Mouse (Mus musculus): ENCODE results near the gene Olfr1303. TPM values are rescaled to one million over a fixed set of nuclear protein-coding genes. Genes with fewer than 3 reads are reported as not detected.

The Olfr1303 gene
- polyA plus RNA-seq (2012; rRNA removed): not detected in 2 replicates
- not detected in 2 replicates for polyA plus RNA-seq (2014; fragmentation: Nextera tagmentation; extraction: Ambion mirVana)

DNA sequence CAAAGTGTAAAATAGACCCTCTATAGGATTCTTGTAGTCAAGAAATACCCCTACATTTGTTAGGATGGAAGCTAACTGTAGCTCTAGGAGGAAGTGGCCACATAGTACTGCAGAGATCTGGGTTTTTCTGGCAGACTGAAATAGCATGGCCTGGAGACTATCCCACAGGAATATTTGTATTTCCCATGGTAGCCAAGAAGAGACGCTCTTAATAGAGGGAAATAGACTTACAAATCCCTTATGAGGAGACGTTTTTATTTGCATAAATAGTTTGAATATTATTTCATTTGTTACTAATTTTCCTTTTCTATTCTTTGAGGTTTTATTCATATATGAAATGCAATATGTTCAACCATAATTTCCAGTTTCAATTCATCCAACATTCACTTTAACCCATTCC, at the start of gene Olfr1303:
Gene Olfr1303 (minus strand): TSS at position 101 of the 400 bp plus-strand sequence.
- Histone ChIP-seq H3K4me1 (replicated peaks; ENCODE audit: control insufficient read depth in 2 of 2, insufficient read depth in 2 of 2, low read length in 1 of 2) (no peaks in the 10 kb centered on the region), H3K27ac (no peak within 1 kb of the TSS), H3K36me3 (replicated peaks; ENCODE audit: control insufficient read depth, insufficient read depth, low read depth) (no peaks in the 10 kb centered on the region), H3K9me3 (ENCODE audit: control insufficient read depth, low read length) (no peaks in the 10 kb centered on the region), H3K9ac (replicated peaks) (no peak within 1 kb of the TSS), H3K27me3 (ENCODE audit: control insufficient read depth, insufficient read depth, low read length) (no peaks in the 10 kb centered on the region), H3K4me3 (ENCODE audit: insufficient read depth in 1 of 2, low read depth in 2 of 2, low read length in 2 of 2) (no peak within 1 kb of the TSS), H3K4me2 (ENCODE audit: low read depth) (no peak within 1 kb of the TSS)
- ATAC-seq (ENCODE audit: insufficient read depth) (no peak), DNase-seq (ENCODE audit: low read depth in 3 of 3, low spot score in 3 of 3) (no peak)
- 55% methylated on average over 2 of the region's 2 CpGs for WGBS (ENCODE audit: insufficient replicate concordance)
- no peak for TF ChIP-seq CTCF (IDR thresholded peaks at IDR 0.05; ENCODE audit: low read depth)
- no peak for TF ChIP-seq EP300 (IDR thresholded peaks at IDR 0.05; ENCODE audit: low read depth)

DNA sequence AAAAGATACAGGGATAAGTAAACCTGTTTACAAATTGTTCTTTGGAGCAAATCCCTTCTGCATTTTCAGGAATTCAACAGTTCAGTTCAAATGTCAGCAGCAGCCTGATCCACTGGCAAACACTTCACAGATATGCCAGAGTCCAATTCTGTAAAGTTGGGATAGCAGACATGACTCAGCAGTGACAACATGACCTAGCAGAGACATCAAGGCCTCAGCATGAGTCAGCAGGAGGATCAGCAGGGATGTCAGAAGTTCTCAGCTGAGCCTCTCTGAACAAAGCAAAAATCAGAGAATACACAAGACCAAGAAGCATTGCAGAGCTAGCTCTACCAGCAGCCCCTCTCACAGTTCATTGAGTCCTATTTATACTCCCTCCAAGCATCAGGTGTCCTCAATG, 7.2 kb downstream of the Olfr1303 start:
- no peaks in the 10 kb centered on the region for H3K27me3 ChIP-seq (ENCODE audit: control insufficient read depth, insufficient read depth, low read length)
- H3K36me3 ChIP-seq (replicated peaks; ENCODE audit: control insufficient read depth, insufficient read depth, low read depth): no peaks in the 10 kb centered on the region
- TF ChIP-seq EP300 (IDR thresholded peaks at IDR 0.05; ENCODE audit: low read depth) (no peak), CTCF (IDR thresholded peaks at IDR 0.05; ENCODE audit: low read depth) (no peak)
- no peak for DNase-seq (ENCODE audit: low read depth in 3 of 3, low spot score in 3 of 3)
- H3K4me3 ChIP-seq (ENCODE audit: insufficient read depth in 1 of 2, low read depth in 2 of 2, low read length in 2 of 2): no peak overlapping the region
- no peak overlapping the region for H3K27ac ChIP-seq
- H3K9ac ChIP-seq (replicated peaks): no peak overlapping the region
- H3K4me2 ChIP-seq (ENCODE audit: low read depth): no peak overlapping the region
- H3K9me3 ChIP-seq (ENCODE audit: control insufficient read depth, low read length): no peaks in the 10 kb centered on the region
- no peaks in the 10 kb centered on the region for H3K4me1 ChIP-seq (replicated peaks; ENCODE audit: control insufficient read depth in 2 of 2, insufficient read depth in 2 of 2, low read length in 1 of 2)
- ATAC-seq (ENCODE audit: insufficient read depth): no peak

DNA sequence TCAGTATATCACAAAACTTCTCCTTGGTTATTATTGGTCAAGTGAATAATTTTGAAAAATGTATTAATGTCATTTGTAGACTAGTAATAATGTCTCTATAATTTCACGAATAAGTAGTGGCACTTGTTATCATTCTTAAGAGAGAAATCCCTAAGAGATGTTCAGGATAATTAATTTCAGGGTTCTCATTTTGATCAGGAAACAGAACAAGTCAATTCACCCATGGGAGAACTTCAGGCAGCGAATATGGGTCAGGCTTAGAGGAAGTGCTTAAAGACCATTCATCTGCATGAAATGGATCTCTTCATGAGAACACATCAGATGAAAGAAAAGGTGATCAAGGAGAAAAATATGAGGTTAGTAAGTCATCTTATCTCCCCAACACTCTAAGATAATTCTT, 43.0 kb downstream of the Olfr1303 start, which contains the start of gene Olfr1302:
Gene Olfr1302 (plus strand): TSS at position 301 of the 400 bp plus-strand sequence.
- no peaks in the 10 kb centered on the region for H3K27me3 ChIP-seq (ENCODE audit: control insufficient read depth, insufficient read depth, low read length)
- H3K4me1 ChIP-seq (replicated peaks; ENCODE audit: control insufficient read depth in 2 of 2, insufficient read depth in 2 of 2, low read length in 1 of 2): no peaks in the 10 kb centered on the region
- H3K9ac ChIP-seq (replicated peaks): no peak within 1 kb of the TSS
- no peaks in the 10 kb centered on the region for H3K36me3 ChIP-seq (replicated peaks; ENCODE audit: control insufficient read depth, insufficient read depth, low read depth)
- ATAC-seq (ENCODE audit: insufficient read depth): no peak
- H3K4me3 ChIP-seq (ENCODE audit: insufficient read depth in 1 of 2, low read depth in 2 of 2, low read length in 2 of 2): no peak within 1 kb of the TSS
- no peak for DNase-seq (ENCODE audit: low read depth in 3 of 3, low spot score in 3 of 3)
- H3K27ac ChIP-seq: no peak within 1 kb of the TSS
- 44% methylated on average over 2 of the region's 2 CpGs for WGBS (ENCODE audit: insufficient replicate concordance)
- no peaks in the 10 kb centered on the region for H3K9me3 ChIP-seq (ENCODE audit: control insufficient read depth, low read length)
- TF ChIP-seq EP300 (IDR thresholded peaks at IDR 0.05; ENCODE audit: low read depth) (no peak), CTCF (IDR thresholded peaks at IDR 0.05; ENCODE audit: low read depth) (no peak)
- no peak within 1 kb of the TSS for H3K4me2 ChIP-seq (ENCODE audit: low read depth)

Other genes starting within 250 kb of the Olfr1303 start
- gene Olfr1297, start 193.8 kb downstream of the Olfr1303 start, polyA plus RNA-seq (2012; rRNA removed): not detected in 2 replicates
- gene Olfr1297, start 193.8 kb downstream of the Olfr1303 start, polyA plus RNA-seq (2014; fragmentation: Nextera tagmentation; extraction: Ambion mirVana): not detected in 2 replicates
- not detected in 2 replicates for gene Olfr1298, start 171.1 kb downstream of the Olfr1303 start, polyA plus RNA-seq (2012; rRNA removed)
- gene Olfr1298, start 171.1 kb downstream of the Olfr1303 start, polyA plus RNA-seq (2014; fragmentation: Nextera tagmentation; extraction: Ambion mirVana): not detected in 2 replicates
- gene Olfr1299, start 158.9 kb downstream of the Olfr1303 start, polyA plus RNA-seq (2012; rRNA removed): not detected in 2 replicates
- gene Olfr1299, start 158.9 kb downstream of the Olfr1303 start, polyA plus RNA-seq (2014; fragmentation: Nextera tagmentation; extraction: Ambion mirVana): not detected in 2 replicates
- gene Olfr1301, start 69.3 kb downstream of the Olfr1303 start, polyA plus RNA-seq (2012; rRNA removed): not detected in 2 replicates
- not detected in 2 replicates for gene Olfr1301, start 69.3 kb downstream of the Olfr1303 start, polyA plus RNA-seq (2014; fragmentation: Nextera tagmentation; extraction: Ambion mirVana)
- not detected in 2 replicates for gene Olfr1302, start 42.9 kb downstream of the Olfr1303 start, polyA plus RNA-seq (2012; rRNA removed)
- not detected in 2 replicates for gene Olfr1302, start 42.9 kb downstream of the Olfr1303 start, polyA plus RNA-seq (2014; fragmentation: Nextera tagmentation; extraction: Ambion mirVana)
- gene Olfr1305, start 56.8 kb upstream of the Olfr1303 start, polyA plus RNA-seq (2012; rRNA removed): not detected in 2 replicates
- gene Olfr1305, start 56.8 kb upstream of the Olfr1303 start, polyA plus RNA-seq (2014; fragmentation: Nextera tagmentation; extraction: Ambion mirVana): not detected in 2 replicates
- not detected in 2 replicates for gene Olfr1306, start 95.9 kb upstream of the Olfr1303 start, polyA plus RNA-seq (2012; rRNA removed)
- gene Olfr1306, start 95.9 kb upstream of the Olfr1303 start, polyA plus RNA-seq (2014; fragmentation: Nextera tagmentation; extraction: Ambion mirVana): not detected in 2 replicates
- not detected in 2 replicates for gene Olfr1307, start 129.1 kb upstream of the Olfr1303 start, polyA plus RNA-seq (2012; rRNA removed)
- gene Olfr1307, start 129.1 kb upstream of the Olfr1303 start, polyA plus RNA-seq (2014; fragmentation: Nextera tagmentation; extraction: Ambion mirVana): not detected in 2 replicates
- not detected in 2 replicates for gene Olfr1308, start 144.6 kb upstream of the Olfr1303 start, polyA plus RNA-seq (2012; rRNA removed)
- gene Olfr1308, start 144.6 kb upstream of the Olfr1303 start, polyA plus RNA-seq (2014; fragmentation: Nextera tagmentation; extraction: Ambion mirVana): not detected in 2 replicates
- gene Olfr1309, start 169.9 kb upstream of the Olfr1303 start, polyA plus RNA-seq (2012; rRNA removed): not detected in 2 replicates
- not detected in 2 replicates for gene Olfr1309, start 169.9 kb upstream of the Olfr1303 start, polyA plus RNA-seq (2014; fragmentation: Nextera tagmentation; extraction: Ambion mirVana)
- gene Olfr1310, start 192.4 kb upstream of the Olfr1303 start, polyA plus RNA-seq (2012; rRNA removed): not detected in 2 replicates
- gene Olfr1310, start 192.4 kb upstream of the Olfr1303 start, polyA plus RNA-seq (2014; fragmentation: Nextera tagmentation; extraction: Ambion mirVana): not detected in 2 replicates
- gene Olfr1311, start 204.1 kb upstream of the Olfr1303 start, polyA plus RNA-seq (2012; rRNA removed): not detected in 2 replicates
- gene Olfr1311, start 204.1 kb upstream of the Olfr1303 start, polyA plus RNA-seq (2014; fragmentation: Nextera tagmentation; extraction: Ambion mirVana): not detected in 2 replicates
- not detected in 2 replicates for gene Olfr1312, start 229.9 kb upstream of the Olfr1303 start, polyA plus RNA-seq (2012; rRNA removed)
- not detected in 2 replicates for gene Olfr1312, start 229.9 kb upstream of the Olfr1303 start, polyA plus RNA-seq (2014; fragmentation: Nextera tagmentation; extraction: Ambion mirVana)